Mouse (Mus musculus) limb, embryonic 13.5 days (tissue): Measurements from ENCODE around the gene Olfr68. TPM values are rescaled to one million over a fixed set of nuclear protein-coding genes. Genes with fewer than 3 reads are reported as not detected.

Source experiments
- ATAC-seq: fragments of 200-750 bp; cut with Nextera tagmentation; 2 replicates; pipeline ENCODE4 v1.8.0; 2017; ENCODE audit warnings: low read depth, moderate number of reproducible peaks, moderate TSS enrichment; ENCODE audit not compliant: low FRiP score
- H3K27ac ChIP-seq: fragments of 300-500 bp; sonication (generic); 2 replicates; pipeline ENCODE4 v1.5.1; 2015; ENCODE audit warnings: inconsistent platforms, mild to moderate bottlenecking, moderate library complexity
- H3K27me3 ChIP-seq: fragments of 300-500 bp; sonication (generic); 2 replicates; pipeline ENCODE4 v1.6.1; 2015; ENCODE audit warnings: mild to moderate bottlenecking, inconsistent platforms
- H3K36me3 ChIP-seq: fragments of 300-500 bp; sonication (generic); 2 replicates; pipeline ENCODE4 v1.6.1; 2015; ENCODE audit warnings: inconsistent platforms, mild to moderate bottlenecking, moderate library complexity
- H3K4me1 ChIP-seq: fragments of 300-500 bp; sonication (generic); 2 replicates; pipeline ENCODE4 v1.6.1; 2015; ENCODE audit warnings: inconsistent platforms
- H3K4me2 ChIP-seq: fragments of 300-500 bp; sonication (generic); replicated peaks from 2 replicates; pipeline ENCODE4 v1.6.1; 2015; ENCODE audit warnings: inconsistent platforms, mild to moderate bottlenecking, moderate library complexity
- H3K4me3 ChIP-seq: fragments of 300-500 bp; sonication (generic); 2 replicates; pipeline ENCODE4 v1.5.1; 2015; ENCODE audit warnings: moderate library complexity, mild to moderate bottlenecking, inconsistent platforms
- H3K9ac ChIP-seq: fragments of 300-500 bp; sonication (generic); 2 replicates; pipeline ENCODE4 v1.6.1; 2015; ENCODE audit warnings: mild to moderate bottlenecking, inconsistent platforms
- H3K9me3 ChIP-seq: fragments of 300-500 bp; sonication (generic); 2 replicates; pipeline ENCODE4 v1.6.1; 2016; ENCODE audit warnings: inconsistent platforms
- WGBS: fragments of 180-500 bp; shearing (Covaris S2); methylation state at CpG from one replicate; pipeline ENCODE4 v1.1.7; 2015; 5-methylcytosine and 5-hydroxymethylcytosine counted together
- polyA plus RNA-seq: library from polyadenylated mRNA; unstranded; fragments of >200 nt; fragmentation: Nextera tagmentation; extraction: Ambion mirVana; gene quantifications from 2 replicates; pipeline ENCODE4 v1.2.1, GENCODE M21; 2015

Olfr68 gene
- polyA plus RNA-seq, 1 experiment from 2014 or later = not detected

- Histone ChIP-seq H3K36me3 (no peaks in the 10 kb centered on the region), H3K4me1 (no peaks in the 10 kb centered on the region), H3K9me3 (no peaks in the 10 kb centered on the region), H3K27me3 (no peaks in the 10 kb centered on the region), H3K4me2 (no peak within 1 kb of the TSS), H3K9ac (no peak within 1 kb of the TSS), H3K27ac (no peak within 1 kb of the TSS), H3K4me3 (no peak within 1 kb of the TSS)
- WGBS = 84% methylated on average over 2 of the region's 2 CpGs
- no peak for ATAC-seq
Measured at GRCm38 (mm10) chr7:103744843-103745242, 34.7 kb downstream of the Olfr68 start, which contains the start of gene Olfr629. Olfr629 (minus strand) TSS chr7:103744943.

GRCm38 (mm10) chr7:103730074-103730473, 49.4 kb downstream of the Olfr68 start, which contains the start of gene Olfr628:
Olfr628 (plus strand) TSS chr7:103730374.
- H3K9me3 ChIP-seq = no peaks in the 10 kb centered on the region
- H3K9ac ChIP-seq = no peak within 1 kb of the TSS
- no peaks in the 10 kb centered on the region for H3K36me3 ChIP-seq
- no peak for ATAC-seq
- no peaks in the 10 kb centered on the region for H3K27me3 ChIP-seq
- no peak within 1 kb of the TSS for H3K27ac ChIP-seq
- H3K4me2 ChIP-seq = no peak within 1 kb of the TSS
- H3K4me1 ChIP-seq = no peaks in the 10 kb centered on the region
- WGBS = 80% methylated on average over 1 of the region's 1 CpGs
- H3K4me3 ChIP-seq = no peak within 1 kb of the TSS

Other genes starting within 250 kb of the Olfr68 start
- not detected in 2 replicates for gene Olfr612, start 237.0 kb downstream of the Olfr68 start, polyA plus RNA-seq
- not detected in 2 replicates for gene Olfr613, start 231.6 kb downstream of the Olfr68 start, polyA plus RNA-seq
- not detected in 2 replicates for gene Olfr615, start 223.6 kb downstream of the Olfr68 start, polyA plus RNA-seq
- not detected in 2 replicates for gene Olfr616, start 210.6 kb downstream of the Olfr68 start, polyA plus RNA-seq
- not detected in 2 replicates for gene Olfr617, start 206.6 kb downstream of the Olfr68 start, polyA plus RNA-seq
- not detected in 2 replicates for gene Olfr618, start 189.6 kb downstream of the Olfr68 start, polyA plus RNA-seq
- gene Olfr619, start 179.1 kb downstream of the Olfr68 start, polyA plus RNA-seq = not detected in 2 replicates
- gene Olfr620, start 167.2 kb downstream of the Olfr68 start, polyA plus RNA-seq = not detected in 2 replicates
- gene Olfr622, start 137.0 kb downstream of the Olfr68 start, polyA plus RNA-seq = not detected in 2 replicates
- not detected in 2 replicates for gene Olfr623, start 116.0 kb downstream of the Olfr68 start, polyA plus RNA-seq
- 0.08 TPM in 1 of 2 replicates, not detected in the other for gene Olfr624, start 108.5 kb downstream of the Olfr68 start, polyA plus RNA-seq
- gene Olfr625-ps1, start 97.0 kb downstream of the Olfr68 start, polyA plus RNA-seq = not detected in 2 replicates
- not detected in 2 replicates for gene Olfr243, start 65.0 kb downstream of the Olfr68 start, polyA plus RNA-seq
- gene Olfr628, start 49.3 kb downstream of the Olfr68 start, polyA plus RNA-seq = not detected in 2 replicates
- not detected in 2 replicates for gene Olfr629, start 34.8 kb downstream of the Olfr68 start, polyA plus RNA-seq
- gene Olfr630, start 22.4 kb downstream of the Olfr68 start, polyA plus RNA-seq = not detected in 2 replicates
- gene Olfr69, start 8.1 kb downstream of the Olfr68 start, polyA plus RNA-seq = not detected in 2 replicates
- gene Olfr67, start 12.1 kb upstream of the Olfr68 start, polyA plus RNA-seq = not detected in 2 replicates
- gene Hbb-bt, start 34.3 kb upstream of the Olfr68 start, polyA plus RNA-seq = 1,810 and 1,860 TPM in 2 replicates
- gene Hbb-bs, start 48.4 kb upstream of the Olfr68 start, polyA plus RNA-seq = 3,715 and 3,820 TPM in 2 replicates
- gene Hbb-bh2, start 60.8 kb upstream of the Olfr68 start, polyA plus RNA-seq = not detected in 2 replicates
- gene Hbb-bh1, start 63.5 kb upstream of the Olfr68 start, polyA plus RNA-seq = 61.1 and 82.5 TPM in 2 replicates
- gene Hbb-y, start 73.5 kb upstream of the Olfr68 start, polyA plus RNA-seq = 6,754 and 6,825 TPM in 2 replicates
- gene Olfr66, start 106.6 kb upstream of the Olfr68 start, polyA plus RNA-seq = not detected in 2 replicates
- gene Olfr64, start 114.8 kb upstream of the Olfr68 start, polyA plus RNA-seq = not detected in 2 replicates
- gene Olfr65, start 123.8 kb upstream of the Olfr68 start, polyA plus RNA-seq = not detected in 2 replicates
- not detected in 2 replicates for gene Olfr631, start 149.1 kb upstream of the Olfr68 start, polyA plus RNA-seq
- gene Olfr632, start 154.6 kb upstream of the Olfr68 start, polyA plus RNA-seq = not detected in 2 replicates
- gene Olfr633, start 164.7 kb upstream of the Olfr68 start, polyA plus RNA-seq = not detected in 2 replicates
- not detected in 2 replicates for gene Olfr635, start 191.5 kb upstream of the Olfr68 start, polyA plus RNA-seq
- gene Olfr638, start 219.0 kb upstream of the Olfr68 start, polyA plus RNA-seq = not detected in 2 replicates
- gene Olfr639, start 237.6 kb upstream of the Olfr68 start, polyA plus RNA-seq = 0.04 TPM in 1 of 2 replicates, not detected in the other
- not detected in 2 replicates for gene Olfr640, start 245.9 kb upstream of the Olfr68 start, polyA plus RNA-seq